Mouse (Mus musculus) WW6 (cell line): Measurements from ENCODE around the gene Oas1e.
"Not testable (repeated sequence)": the region's sequence is repeated elsewhere in the genome, so short reads cannot be mapped to it uniquely, and the experiment has no call there.

Experiments
- DNase-seq: peaks from one replicate; pipeline ENCODE4 v3.0.0-alpha.2; 2013; ENCODE audit warnings: low read depth, low spot score

Oas1e gene

GRCm38 (mm10) chr5:120795480-120796034, at the start of gene Oas1e:
Gene Oas1e, minus strand, starts transcription at chr5:120795530.
- not testable (repeated sequence) for DNase-seq

- no peak for DNase-seq
Observed at GRCm38 (mm10) chr5:120844713-120845112, 49.4 kb upstream of the Oas1e start.

GRCm38 (mm10) chr5:120836731-120837585, 41.6 kb upstream of the Oas1e start:
- peak; percentile 46 for DNase-seq

- peak; percentile 20 for DNase-seq
Observed at GRCm38 (mm10) chr5:120833335-120834280, 38.3 kb upstream of the Oas1e start.

- DNase-seq = no peak
Observed at GRCm38 (mm10) chr5:120831031-120831430, 35.7 kb upstream of the Oas1e start.

GRCm38 (mm10) chr5:120818999-120819398, 23.7 kb upstream of the Oas1e start:
- no peak for DNase-seq

- peak; percentile 29 for DNase-seq
Observed at GRCm38 (mm10) chr5:120815949-120816348, 20.6 kb upstream of the Oas1e start.

GRCm38 (mm10) chr5:120813023-120813422, 17.7 kb upstream of the Oas1e start:
- no peak for DNase-seq

GRCm38 (mm10) chr5:120811951-120812819, 16.9 kb upstream of the Oas1e start, which contains the start of gene Oas1c:
Gene Oas1c, minus strand, starts transcription at chr5:120812514.
- peak; percentile 61 for DNase-seq

- no peak for DNase-seq
Observed at GRCm38 (mm10) chr5:120809171-120809570, 13.8 kb upstream of the Oas1e start.

GRCm38 (mm10) chr5:120806458-120806857, 11.1 kb upstream of the Oas1e start:
- DNase-seq = no peak

- DNase-seq = no peak
Observed at GRCm38 (mm10) chr5:120803596-120803995, 8.3 kb upstream of the Oas1e start.

GRCm38 (mm10) chr5:120798943-120799342, 3.6 kb upstream of the Oas1e start:
- not testable (repeated sequence) for DNase-seq

GRCm38 (mm10) chr5:120798147-120798546, 2.8 kb upstream of the Oas1e start:
- DNase-seq = not testable (repeated sequence)

GRCm38 (mm10) chr5:120793043-120793442, 2.3 kb downstream of the Oas1e start:
- no peak for DNase-seq

- DNase-seq = no peak
Observed at GRCm38 (mm10) chr5:120787042-120787441, 8.3 kb downstream of the Oas1e start.

GRCm38 (mm10) chr5:120782446-120782845, 12.9 kb downstream of the Oas1e start:
- no peak for DNase-seq

GRCm38 (mm10) chr5:120781646-120782045, 13.7 kb downstream of the Oas1e start:
- DNase-seq = no peak

GRCm38 (mm10) chr5:120779922-120780321, 15.4 kb downstream of the Oas1e start:
- DNase-seq = no peak

GRCm38 (mm10) chr5:120778941-120779340, 16.4 kb downstream of the Oas1e start:
- DNase-seq = no peak

GRCm38 (mm10) chr5:120777478-120777877, 17.9 kb downstream of the Oas1e start, which contains the start of gene Oas3:
Gene Oas3, minus strand, starts transcription at chr5:120777661.
- no peak for DNase-seq
